Mouse (Mus musculus) heart, embryonic 14.5 days (tissue): ENCODE measurements around the gene Anapc5. TPM values are rescaled to one million over a fixed set of nuclear protein-coding genes. Genes with fewer than 3 reads are reported as not detected.

Experiments
- ATAC-seq: fragments of 200-750 bp; cut with Nextera tagmentation; 2 replicates; pipeline ENCODE4 v1.8.0; 2017; ENCODE audit warnings: low read depth, moderate TSS enrichment; ENCODE audit not compliant: insufficient number of reproducible peaks, insufficient read depth, low FRiP score
- H3K27ac ChIP-seq, 2 experiments: fragments of 200-500 bp in 1 of 2; fragments of 300-500 bp in 1 of 2; sonication (generic) in 1 of 2; replicated peaks in 1 of 2; 2 replicates each; pipeline ENCODE4 v1.5.1; 2012 to 2014; ENCODE audit warnings: low read depth in 2 of 2, low read length in 2 of 2, control low read depth in 1 of 2, mild to moderate bottlenecking in 1 of 2, mixed read lengths in 1 of 2; ENCODE audit not compliant: control insufficient read depth in 1 of 2, insufficient read depth in 1 of 2
- H3K27me3 ChIP-seq: fragments of 300-500 bp; sonication (generic); 2 replicates; pipeline ENCODE4 v1.6.1; 2014; ENCODE audit warnings: mild to moderate bottlenecking, low read length, control low read depth; ENCODE audit not compliant: control insufficient read depth, insufficient read depth
- H3K36me3 ChIP-seq: fragments of 300-500 bp; sonication (generic); 2 replicates; pipeline ENCODE4 v1.6.1; 2014; ENCODE audit warnings: mild to moderate bottlenecking, control low read depth, low read length, mixed read lengths; ENCODE audit not compliant: control insufficient read depth, insufficient read depth
- H3K4me1 ChIP-seq, 2 experiments: fragments of 200-500 bp in 1 of 2; fragments of 300-500 bp in 1 of 2; sonication (generic) in 1 of 2; 2 replicates each; pipeline ENCODE4 v1.6.1; 2012 to 2014; ENCODE audit warnings: low read length in 2 of 2, control low read depth in 1 of 2, mixed read lengths in 1 of 2; ENCODE audit not compliant: control insufficient read depth in 2 of 2, insufficient read depth in 2 of 2
- H3K4me2 ChIP-seq: fragments of 300-500 bp; sonication (generic); 2 replicates; pipeline ENCODE4 v1.6.1; 2014; ENCODE audit warnings: mild to moderate bottlenecking, low read length
- H3K4me3 ChIP-seq, 2 experiments: fragments of 200-500 bp in 1 of 2; fragments of 300-500 bp in 1 of 2; sonication (generic) in 1 of 2; 2 replicates each; pipeline ENCODE4 v1.5.1; 2012 to 2014; ENCODE audit warnings: low read length in 2 of 2, mild to moderate bottlenecking in 2 of 2, control low read depth in 1 of 2, low read depth in 1 of 2, moderate library complexity in 1 of 2; ENCODE audit not compliant: control insufficient read depth in 1 of 2, insufficient read depth in 1 of 2
- H3K9ac ChIP-seq: fragments of 300-500 bp; sonication (generic); 2 replicates; pipeline ENCODE4 v1.6.1; 2014; ENCODE audit warnings: mild to moderate bottlenecking, low read length
- H3K9me3 ChIP-seq: fragments of 300-500 bp; sonication (generic); 2 replicates; pipeline ENCODE4 v1.6.1; 2016; ENCODE audit warnings: low read length, control low read depth; ENCODE audit not compliant: control insufficient read depth
- WGBS: fragments of 180-500 bp; shearing (Covaris S2); extraction: QIAGEN DNeasy Blood & Tissue Kit; methylation state at CpG from one replicate; pipeline ENCODE4 v1.1.7; 2014; 5-methylcytosine and 5-hydroxymethylcytosine counted together
- polyA plus RNA-seq: library from polyadenylated mRNA; unstranded; fragments of >200 nt; fragmentation: Nextera tagmentation; extraction: Ambion mirVana; gene quantifications from 2 replicates; pipeline ENCODE4 v1.2.1, GENCODE M21; 2014

Anapc5 gene
- polyA plus RNA-seq, 1 experiment from 2014 or later: 327 TPM

- Histone ChIP-seq H3K4me1 (peaks cover 11 to 13% of the 10 kb centered on the region in 2 experiments; a peak in 3 of 4 replicates), H3K27ac (peak overlapping the region in 1 of 2 experiments; percentile 79; a peak in 2 of 4 replicates)
These were observed 49.7 kb downstream of the Anapc5 start for GRCm38 (mm10) chr5:122771428-122771827.

GRCm38 (mm10) chr5:122770806-122771261, 50.3 kb downstream of the Anapc5 start:
- ATAC-seq: peak; percentile 32
- Histone ChIP-seq H3K27me3 (no peaks in the 10 kb centered on the region), H3K4me2 (peak overlapping the region; percentile 18; the same call in 1 of the 2 replicates), H3K36me3 (no peaks in the 10 kb centered on the region), H3K4me3 (no peak overlapping the region), H3K4me1 (peaks cover 11 to 13% of the 10 kb centered on the region in 2 experiments; a peak in 3 of 4 replicates), H3K27ac (peak overlapping the region; percentile 65 to 79), H3K9ac (peak overlapping the region; percentile 54), H3K9me3 (no peaks in the 10 kb centered on the region)
- WGBS: 48% methylated on average over 10 of the region's 10 CpGs

More at GRCm38 (mm10) chr5:122771428-122771827, 49.7 kb downstream of the Anapc5 start:
- Histone ChIP-seq H3K27me3 (no peaks in the 10 kb centered on the region), H3K4me2 (no peak overlapping the region), H3K9me3 (no peaks in the 10 kb centered on the region), H3K36me3 (no peaks in the 10 kb centered on the region), H3K9ac (no peak overlapping the region), H3K4me3 (no peak overlapping the region)
- 77% methylated on average over 9 of the region's 9 CpGs for WGBS
- ATAC-seq: no peak

GRCm38 (mm10) chr5:122770304-122770703, 50.8 kb downstream of the Anapc5 start:
- Histone ChIP-seq H3K9me3 (no peaks in the 10 kb centered on the region), H3K4me1 (peaks cover 11 to 13% of the 10 kb centered on the region in 2 experiments; a peak in 3 of 4 replicates), H3K4me2 (peak overlapping the region; percentile 18; the same call in 1 of the 2 replicates), H3K9ac (peak overlapping the region; percentile 54), H3K27me3 (no peaks in the 10 kb centered on the region), H3K36me3 (no peaks in the 10 kb centered on the region), H3K4me3 (no peak overlapping the region), H3K27ac (peak overlapping the region; percentile 65 to 79)
- 70% methylated on average over 7 of the region's 7 CpGs for WGBS
- 0 out of 2 replicates have a peak, but pooled peaks have one; percentile 24 for ATAC-seq

GRCm38 (mm10) chr5:122769101-122769568, 52.0 kb downstream of the Anapc5 start:
- Histone ChIP-seq H3K4me3 (no peak overlapping the region), H3K9me3 (no peaks in the 10 kb centered on the region), H3K4me2 (no peak overlapping the region), H3K36me3 (no peaks in the 10 kb centered on the region), H3K9ac (no peak overlapping the region), H3K4me1 (peaks cover 9 to 11% of the 10 kb centered on the region in 2 experiments; a peak in 3 of 4 replicates), H3K27ac (no peak overlapping the region), H3K27me3 (no peaks in the 10 kb centered on the region)
- no peak for ATAC-seq
- 76% methylated on average over 15 of the region's 15 CpGs for WGBS

- Histone ChIP-seq H3K27ac (no peak overlapping the region), H3K4me1 (peaks cover 19 to 22% of the 10 kb centered on the region in 2 experiments), H3K36me3 (no peaks in the 10 kb centered on the region), H3K9ac (no peak overlapping the region), H3K4me3 (no peak overlapping the region), H3K27me3 (no peaks in the 10 kb centered on the region), H3K4me2 (no peak overlapping the region), H3K9me3 (no peaks in the 10 kb centered on the region)
- ATAC-seq: no peak
- 94% methylated on average over 11 of the region's 11 CpGs for WGBS
These were observed 53.9 kb downstream of the Anapc5 start for GRCm38 (mm10) chr5:122767283-122767682.

GRCm38 (mm10) chr5:122764032-122764464, 57.1 kb downstream of the Anapc5 start:
- ATAC-seq: no peak
- no peak overlapping the region for H3K4me3 ChIP-seq
- peaks cover 19 to 20% of the 10 kb centered on the region in 2 experiments for H3K4me1 ChIP-seq
- 0 out of 4 replicates have a peak overlapping the region, but pooled peaks of 1 of the 2 experiments have one; percentile 50 for H3K27ac ChIP-seq
- H3K9me3 ChIP-seq: no peaks in the 10 kb centered on the region
- 34% methylated on average over 10 of the region's 10 CpGs for WGBS
- peak overlapping the region; percentile 42; the same call in 1 of the 2 replicates for H3K9ac ChIP-seq
- peaks cover 3% of the 10 kb centered on the region; the same call in 1 of the 2 replicates for H3K36me3 ChIP-seq
- no peaks in the 10 kb centered on the region for H3K27me3 ChIP-seq
- peak overlapping the region; percentile 40 for H3K4me2 ChIP-seq

GRCm38 (mm10) chr5:122763271-122764031, 57.7 kb downstream of the Anapc5 start:
- Histone ChIP-seq H3K9me3 (no peaks in the 10 kb centered on the region), H3K36me3 (peaks cover 9% of the 10 kb centered on the region; the same call in 1 of the 2 replicates), H3K9ac (peak overlapping the region; percentile 42), H3K4me3 (no peak overlapping the region), H3K4me2 (peak overlapping the region; percentile 40), H3K27me3 (no peaks in the 10 kb centered on the region), H3K4me1 (peaks cover 19 to 20% of the 10 kb centered on the region in 2 experiments), H3K27ac (peak overlapping the region; percentile 15 to 50; a peak in 2 of 4 replicates)
- ATAC-seq: 0 out of 2 replicates have a peak, but pooled peaks have one; percentile 24
- 50% methylated on average over 29 of the region's 29 CpGs for WGBS
